Mouse (Mus musculus) kidney, postnatal 14 days (tissue): ENCODE measurements around the gene Asb9.
A peak's percentile ranks its signal among the peaks of the same experiment; 100 is the strongest.

Experiments
- DNase-seq: peaks from one replicate; pipeline ENCODE4 v3.0.0; 2022; ENCODE audit warnings: mixed read lengths

Gene Asb9

DNA sequence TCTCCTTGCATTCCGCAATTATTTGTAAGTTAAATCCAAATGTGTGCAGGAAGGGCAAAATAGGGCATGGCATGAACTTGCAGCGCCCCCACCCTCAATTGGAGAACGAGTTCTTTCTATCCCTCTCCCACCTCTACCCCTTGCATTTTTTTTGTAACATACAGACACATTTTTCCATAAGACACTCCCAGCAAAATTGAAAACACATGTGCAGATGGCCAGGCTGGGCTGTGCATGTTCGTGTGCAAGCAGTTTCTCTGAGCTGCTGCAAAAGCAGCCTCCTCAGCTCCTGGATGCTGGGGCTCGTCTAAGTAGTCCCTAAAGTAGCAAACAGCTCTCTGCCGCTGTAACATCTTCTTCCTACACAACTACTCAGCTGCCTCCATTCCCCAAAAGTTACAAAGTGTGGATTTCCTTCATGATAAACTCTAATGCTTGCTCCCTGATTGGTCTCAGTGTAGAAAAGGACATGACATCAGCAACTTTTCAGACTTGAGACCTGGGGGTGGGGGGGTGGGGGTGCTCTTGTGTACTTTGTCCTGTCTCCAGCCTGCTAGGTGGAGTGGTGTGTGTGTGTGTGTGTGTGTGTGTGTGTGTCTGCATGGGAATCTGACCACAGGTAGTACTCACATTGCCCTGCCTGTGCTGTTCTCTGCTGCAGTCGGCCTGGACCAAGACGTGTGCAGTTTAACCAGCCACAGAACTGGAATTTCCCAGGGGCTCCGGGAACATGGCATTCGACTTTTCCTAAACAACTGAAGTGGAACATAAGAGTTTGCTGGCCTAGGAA is at the start of gene Asb9:
Asb9 (plus strand) TSS at position 619 of the 790 bp plus-strand sequence.
- peak; percentile 68 for DNase-seq

- DNase-seq = peak; percentile 14
Measured at GRCm38 (mm10) chrX:164459205-164459878, 46.8 kb upstream of the Asb9 start.

GRCm38 (mm10) chrX:164502258-164502657 is 3.9 kb upstream of the Asb9 start:
- no peak for DNase-seq

- DNase-seq = peak; percentile 15
Measured at GRCm38 (mm10) chrX:164507068-164507467, 941 bp downstream of the Asb9 start.

- peak; percentile 36 for DNase-seq
Measured at GRCm38 (mm10) chrX:164508728-164509127, 2.6 kb downstream of the Asb9 start.

- DNase-seq = no peak
Measured at GRCm38 (mm10) chrX:164522138-164522537, 16.0 kb downstream of the Asb9 start.

DNA sequence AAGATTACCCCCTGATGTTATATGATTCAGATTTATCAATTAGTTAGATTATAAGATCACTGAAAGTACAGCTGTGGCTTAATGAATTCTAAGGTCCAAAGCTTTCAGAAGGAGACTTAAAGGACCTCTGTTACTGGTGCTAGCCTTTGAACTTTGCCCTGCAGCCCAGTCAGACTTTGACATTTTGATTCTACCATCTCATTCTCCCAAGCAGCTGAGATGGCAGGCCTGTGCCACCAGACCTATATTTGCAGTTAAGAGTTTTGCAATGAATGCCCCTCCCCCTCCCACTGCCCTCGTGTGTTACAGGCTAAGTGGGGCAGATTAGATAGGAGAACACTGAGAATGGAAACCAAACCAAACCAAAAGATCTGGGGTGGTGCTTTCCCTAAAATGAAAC is 20.4 kb downstream of the Asb9 start:
- no peak for DNase-seq

- DNase-seq = peak; percentile 38
Measured at GRCm38 (mm10) chrX:164541436-164542317, 35.5 kb downstream of the Asb9 start.

GRCm38 (mm10) chrX:164570195-164570594 is 64.1 kb downstream of the Asb9 start:
- DNase-seq = no peak

- DNase-seq = no peak
Measured at GRCm38 (mm10) chrX:164576967-164577366, 70.8 kb downstream of the Asb9 start.
